Mouse (Mus musculus) olfactory bulb, adult 2 months (tissue): ENCODE data around the gene Rpl26.

ENCODE experiments used
- CTCF ChIP-seq: fragments of 200-500 bp; IDR thresholded peaks from 2 replicates; pipeline ENCODE4 v1.5.1; 2012; ENCODE audit warnings: low read depth, mild to moderate bottlenecking, low read length, moderate library complexity; ENCODE audit not compliant: insufficient read depth
- POLR2A ChIP-seq: fragments of 200-500 bp; IDR thresholded peaks from 2 replicates; pipeline ENCODE4 v1.6.1; 2012; ENCODE audit warnings: mild to moderate bottlenecking, low read depth, low read length, moderate library complexity; ENCODE audit not compliant: insufficient read depth

DNA sequence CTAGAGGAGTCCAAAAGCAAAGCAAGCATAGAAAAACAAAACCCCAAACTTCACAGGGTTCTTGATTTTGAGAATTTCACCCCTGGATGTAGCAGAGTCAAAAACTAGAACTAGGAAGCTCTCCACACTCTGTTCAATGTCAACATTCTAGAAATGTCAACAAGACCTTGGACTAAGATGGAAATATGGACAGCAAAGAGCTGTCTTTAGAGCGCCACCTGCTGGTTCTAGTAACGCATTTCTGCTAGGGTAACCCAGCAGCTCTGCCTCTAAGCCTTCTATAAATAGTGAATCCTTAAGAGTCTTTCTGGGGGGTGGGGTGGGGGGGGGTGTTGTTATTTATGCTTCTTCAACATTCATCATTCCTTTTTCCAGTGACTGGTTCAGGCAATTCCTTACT, 26.5 kb upstream of the Rpl26 start:
- TF ChIP-seq CTCF = no peak
- no peak for TF ChIP-seq POLR2A
